Mouse (Mus musculus) kidney, adult 18-20 months (tissue): Measurements from ENCODE around the gene Mgst2.
A peak's percentile ranks its signal among the peaks of the same experiment; 100 is the strongest.

Experiments
- DNase-seq: peaks from one replicate; pipeline ENCODE4 v3.0.0; 2021

The Mgst2 gene

DNA sequence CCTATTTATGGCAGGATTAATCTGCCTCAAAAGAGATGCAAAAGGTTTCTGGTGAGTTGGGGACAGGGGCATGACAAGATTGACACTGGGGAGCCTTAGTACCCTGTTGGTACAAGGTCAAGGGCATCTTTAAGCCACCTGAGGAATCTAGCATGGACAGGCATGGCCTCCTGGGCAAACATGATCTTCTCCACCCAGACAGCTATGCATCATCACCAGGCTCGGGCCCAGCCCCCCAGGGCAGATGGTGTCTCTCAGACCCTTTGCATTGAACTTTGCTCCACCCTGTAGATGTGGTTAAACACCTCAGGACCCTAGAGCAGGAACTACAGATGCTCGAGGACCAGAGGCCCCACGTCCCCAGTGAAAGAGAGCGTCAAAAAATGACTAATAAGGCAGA is at the start of gene Mgst2:
Gene Mgst2 (plus strand): TSS at position 301 of the 400 bp plus-strand sequence.
- no peak for DNase-seq

GRCm38 (mm10) chr3:51611972-51612371 is 48.2 kb upstream of the Mgst2 start:
- DNase-seq: peak; percentile 57

DNA sequence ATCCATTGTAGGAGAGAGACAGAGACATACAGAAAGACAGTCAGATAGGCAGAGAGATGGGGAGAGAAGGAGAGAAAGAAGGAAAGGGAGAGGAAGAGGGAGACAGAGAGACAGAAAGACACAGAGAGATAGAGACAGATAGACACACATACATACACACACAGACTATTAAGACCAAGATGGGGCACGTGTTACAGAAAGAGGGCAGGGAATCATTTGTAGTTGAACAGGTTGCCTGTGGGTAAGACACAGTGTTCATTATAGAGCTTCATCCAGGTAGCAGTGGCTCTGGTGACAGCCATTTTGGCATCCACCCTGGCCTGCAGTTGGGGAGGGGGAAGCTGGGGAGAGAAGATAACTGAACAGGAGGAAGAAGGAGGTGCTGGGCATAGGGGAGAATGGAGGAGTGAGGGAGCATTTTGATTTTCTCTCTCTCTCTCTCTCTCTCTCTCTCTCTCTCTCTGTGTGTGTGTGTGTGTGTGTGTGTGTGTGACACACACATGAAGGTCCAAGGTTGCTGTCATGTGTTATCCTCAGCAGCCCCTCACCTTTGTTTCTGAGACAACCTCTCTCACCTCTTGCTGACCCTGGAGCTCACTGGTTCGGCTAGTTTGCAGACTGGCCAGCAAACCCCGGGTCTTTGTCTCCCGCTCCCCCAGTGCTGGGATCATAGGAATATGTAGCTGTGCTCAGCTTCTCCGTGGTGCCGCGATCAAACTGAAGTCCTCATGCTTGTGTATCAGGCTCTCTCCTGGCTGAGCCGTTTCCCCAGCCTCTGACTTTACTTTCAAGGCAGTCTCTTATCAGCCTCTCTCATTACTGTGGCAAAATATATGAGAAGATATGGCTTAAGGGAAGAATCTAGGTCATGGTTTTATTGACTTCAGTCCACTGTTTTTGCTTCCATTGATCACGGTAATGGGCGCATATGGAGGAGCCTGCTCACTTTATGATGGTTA is 47.5 kb upstream of the Mgst2 start:
- DNase-seq: no peak

- no peak for DNase-seq
Observed at GRCm38 (mm10) chr3:51614278-51614677, 45.9 kb upstream of the Mgst2 start.

DNA sequence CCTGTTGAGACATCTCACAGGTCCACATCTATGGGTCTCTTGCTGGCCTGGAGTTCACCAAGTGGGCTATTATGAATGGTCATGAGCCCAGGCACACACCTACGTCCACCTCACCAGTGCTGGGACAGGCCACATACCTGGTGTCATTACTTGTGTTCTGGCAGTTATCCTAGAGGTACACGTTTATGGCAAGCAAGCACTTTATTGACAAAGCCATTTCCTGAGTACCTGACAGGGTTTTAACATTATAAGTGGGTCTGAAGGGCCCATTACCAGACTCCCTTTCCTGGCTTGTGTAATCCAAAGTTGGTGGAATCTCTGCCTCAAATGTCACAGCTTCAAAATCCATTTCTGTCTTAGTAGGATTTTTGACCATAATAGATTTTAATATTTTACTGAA is 36.2 kb upstream of the Mgst2 start:
- no peak for DNase-seq

DNA sequence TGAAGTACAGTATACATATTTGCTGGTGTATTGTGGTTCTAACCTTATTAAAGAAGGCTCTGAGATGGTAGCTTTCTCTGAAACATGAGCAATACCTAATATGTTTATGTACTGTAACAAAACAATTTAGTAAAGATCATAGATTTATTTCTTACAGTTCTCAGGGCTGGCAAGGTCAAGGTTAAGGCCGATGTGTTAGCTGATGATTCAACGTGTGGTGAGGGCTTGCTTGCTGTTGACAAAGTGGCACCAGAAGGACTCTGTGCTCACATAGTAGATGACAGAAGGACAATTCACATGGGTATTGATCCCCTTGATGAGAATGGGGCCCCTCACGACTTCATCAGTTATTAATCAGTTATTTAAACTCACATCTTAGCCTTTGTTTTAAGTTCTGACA is 32.4 kb upstream of the Mgst2 start:
- DNase-seq: no peak

- no peak for DNase-seq
Observed at GRCm38 (mm10) chr3:51628977-51629376, 31.2 kb upstream of the Mgst2 start.

DNA sequence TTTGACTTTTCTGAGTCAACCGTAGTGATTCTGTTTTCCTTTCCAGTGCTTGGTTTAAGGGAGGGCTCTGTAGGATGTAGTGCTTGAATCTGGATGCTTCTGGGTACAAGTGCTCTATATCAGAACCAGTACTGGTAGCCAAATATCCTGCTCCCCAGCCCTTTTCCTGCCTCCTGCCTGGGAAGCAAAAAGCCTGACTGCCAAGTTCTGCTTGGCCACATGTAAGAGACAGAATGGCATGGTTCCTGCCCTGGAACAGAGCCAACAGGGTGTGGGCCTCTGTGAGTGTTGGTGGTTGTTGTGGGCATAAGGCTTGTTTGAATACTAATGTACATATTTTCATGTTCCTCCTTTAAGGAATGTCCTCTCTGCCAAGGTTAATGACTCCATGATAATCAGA is 29.4 kb upstream of the Mgst2 start:
- no peak for DNase-seq

GRCm38 (mm10) chr3:51631971-51632370 is 28.2 kb upstream of the Mgst2 start:
- no peak for DNase-seq

GRCm38 (mm10) chr3:51634451-51634850 is 25.7 kb upstream of the Mgst2 start:
- no peak for DNase-seq

GRCm38 (mm10) chr3:51635960-51636359 is 24.2 kb upstream of the Mgst2 start:
- no peak for DNase-seq

GRCm38 (mm10) chr3:51636700-51637099 is 23.5 kb upstream of the Mgst2 start:
- DNase-seq: peak; percentile 17

DNA sequence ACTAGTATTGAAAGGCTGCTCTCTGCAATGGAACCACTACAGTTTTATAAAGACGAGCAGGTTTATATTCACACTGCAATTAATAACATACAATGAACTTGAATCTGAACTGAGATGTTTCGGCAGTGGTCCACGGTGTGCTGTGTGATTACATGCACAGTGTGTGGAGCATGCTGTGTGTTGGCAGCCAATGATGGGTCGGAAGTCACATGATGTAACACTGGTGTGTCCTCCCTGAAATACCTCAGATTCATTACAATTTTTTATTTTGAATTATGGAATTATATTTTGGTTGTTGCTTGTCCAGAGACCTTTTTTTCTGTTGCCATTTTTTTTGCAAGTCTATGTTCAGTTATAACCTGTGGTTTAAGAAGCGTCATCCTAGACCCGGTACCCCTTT is 22.8 kb upstream of the Mgst2 start:
- no peak for DNase-seq

DNA sequence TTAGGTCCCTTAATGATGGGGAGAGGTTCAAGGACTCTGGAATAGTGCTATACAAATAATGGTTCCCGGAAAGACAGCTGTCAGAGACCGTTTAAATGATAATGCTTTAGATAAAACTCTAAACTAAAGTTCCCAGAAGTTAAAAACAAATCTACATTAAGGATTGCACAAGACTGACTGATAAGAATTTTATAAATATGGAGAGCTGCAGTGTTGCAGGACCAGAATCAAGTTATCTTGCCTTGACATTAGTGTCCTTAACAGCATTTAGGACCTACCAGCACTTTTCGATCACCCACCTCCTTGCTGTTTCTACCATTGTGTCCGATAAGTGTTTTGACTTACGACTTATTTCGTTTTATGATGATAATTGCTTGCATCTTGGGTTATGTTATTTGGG is 21.9 kb upstream of the Mgst2 start:
- no peak for DNase-seq

- no peak for DNase-seq
Observed at GRCm38 (mm10) chr3:51645484-51645883, 14.7 kb upstream of the Mgst2 start.

GRCm38 (mm10) chr3:51646301-51646700 is 13.9 kb upstream of the Mgst2 start:
- DNase-seq: no peak

DNA sequence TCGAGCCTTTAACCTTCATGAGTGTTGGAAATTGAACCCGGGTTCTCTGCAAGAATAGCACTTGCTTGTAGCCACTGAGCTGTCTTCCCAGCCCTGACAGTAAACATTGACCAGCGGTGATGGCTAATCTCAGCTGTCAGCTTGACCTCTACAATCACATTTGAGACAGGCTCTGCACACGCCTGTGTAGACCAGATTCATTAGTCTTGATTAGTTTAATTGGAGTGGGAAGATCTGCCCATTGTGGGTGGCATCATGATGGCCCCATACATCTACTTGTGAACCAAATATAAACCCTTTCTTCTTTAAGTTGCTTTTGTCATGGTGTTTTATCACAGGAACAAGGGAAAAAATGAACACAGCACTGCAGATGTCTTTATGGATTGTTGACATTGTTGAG is 12.8 kb upstream of the Mgst2 start:
- no peak for DNase-seq

- DNase-seq: peak; percentile 71
Observed at GRCm38 (mm10) chr3:51648037-51648664, 12.0 kb upstream of the Mgst2 start.

- peak; percentile 35 for DNase-seq
Observed at GRCm38 (mm10) chr3:51649426-51649825, 10.7 kb upstream of the Mgst2 start.

DNA sequence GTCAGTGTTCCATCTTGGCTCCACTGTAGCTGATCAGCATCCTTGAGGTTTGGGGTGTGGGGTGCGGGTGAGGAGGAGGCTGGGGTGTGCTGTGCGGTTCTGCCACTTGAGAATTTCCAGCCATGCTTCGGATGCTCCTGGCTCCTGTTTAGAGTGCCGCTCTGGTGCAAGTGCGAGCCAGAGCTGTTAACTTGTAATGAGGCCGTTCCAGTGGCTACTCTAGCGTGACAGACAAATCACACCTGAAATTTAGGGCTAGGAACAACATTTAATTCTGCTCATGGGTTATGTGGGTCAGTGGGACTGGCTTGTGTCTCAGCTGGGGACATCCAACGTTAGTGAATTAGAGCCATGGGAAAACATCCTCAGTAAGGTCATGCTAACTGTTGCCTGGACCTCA is 10.2 kb upstream of the Mgst2 start:
- DNase-seq: peak; percentile 35

GRCm38 (mm10) chr3:51651149-51651548 is 9.0 kb upstream of the Mgst2 start:
- DNase-seq: no peak

DNA sequence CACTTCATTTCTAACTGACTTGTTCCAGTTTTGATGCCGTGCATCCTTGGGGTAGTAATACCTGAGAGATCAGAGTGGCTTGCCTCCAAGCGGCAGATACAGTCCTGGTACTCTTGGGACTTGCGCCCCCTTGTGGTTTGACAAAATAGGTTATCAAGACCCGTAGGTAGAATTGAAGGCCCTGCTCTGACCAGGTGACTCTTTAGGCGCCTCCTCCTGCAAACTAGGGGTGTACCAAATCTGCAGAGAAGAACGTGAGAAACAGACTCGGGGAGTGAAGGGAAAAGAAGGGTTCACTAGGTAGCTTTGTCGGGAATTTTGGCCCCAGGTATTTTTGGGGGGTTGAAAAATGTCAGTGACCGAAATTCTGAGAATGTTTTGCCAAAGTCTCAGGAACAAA is 7.9 kb upstream of the Mgst2 start:
- peak; percentile 76 for DNase-seq

DNA sequence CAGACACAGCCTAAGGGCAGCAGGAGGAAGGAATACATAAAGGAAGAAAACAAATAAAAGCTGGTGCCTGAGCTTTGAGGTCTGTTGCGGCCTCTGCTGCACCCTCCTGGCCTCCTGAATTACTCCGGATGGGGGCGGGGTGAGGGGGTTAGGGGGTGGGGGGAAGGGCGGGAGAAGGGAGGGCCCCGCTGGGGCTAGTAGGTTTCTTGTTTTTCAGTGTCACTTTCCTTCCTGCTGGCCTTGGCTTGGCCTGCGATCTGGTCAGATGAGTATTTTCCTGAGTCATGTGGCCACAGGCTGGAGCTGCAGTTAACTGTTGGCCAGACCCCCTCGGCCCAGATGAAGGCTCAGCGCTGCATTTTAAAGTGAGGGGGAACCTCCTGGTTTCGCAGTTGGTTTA is 7.5 kb upstream of the Mgst2 start:
- peak; percentile 33 for DNase-seq

- DNase-seq: no peak
Observed at GRCm38 (mm10) chr3:51654303-51655055, 5.7 kb upstream of the Mgst2 start.
